Mouse (Mus musculus): ENCODE measurements around the gene Rabgap1. TPM values are rescaled to one million over a fixed set of nuclear protein-coding genes. Genes with fewer than 3 reads are reported as not detected.

The Rabgap1 gene
- total RNA-seq, 2 experiments from 2014 or later: 101 to 103 TPM

Other genes with a start within 250 kb of the Rabgap1 start
- gene Olfr366, start 231.7 kb upstream of the Rabgap1 start, total RNA-seq (2021): not detected
- not detected for gene Olfr368, start 116.8 kb upstream of the Rabgap1 start, total RNA-seq (2021)
- gene Pdcl, start 83.9 kb upstream of the Rabgap1 start, total RNA-seq (2021): 10 to 100 TPM; 31.2 to 32.5 TPM
- 10 to 100 TPM; 78.7 to 82.2 TPM for gene Rc3h2, start 20.4 kb upstream of the Rabgap1 start, total RNA-seq (2021)
- gene Zbtb26, start 144 bp upstream of the Rabgap1 start, total RNA-seq (2021): 1 to 10 TPM; 8.8 to 8.9 TPM
- gene Zbtb6, start 108 bp upstream of the Rabgap1 start, total RNA-seq (2021): 10 to 100 TPM; 14.9 to 16.3 TPM
- gene Gpr21, start 73.1 kb downstream of the Rabgap1 start, total RNA-seq (2021): 1 to 10 TPM; 9.1 to 9.8 TPM